Mouse (Mus musculus): ENCODE measurements around the gene Gm14419. TPM values are rescaled to one million over a fixed set of nuclear protein-coding genes. Genes with fewer than 3 reads are reported as not detected.
"Not testable (repeated sequence)": the region's sequence is repeated elsewhere in the genome, so short reads cannot be mapped to it uniquely, and the experiment has no call there.

Gm14419 gene
- polyA plus RNA-seq (2015; fragmentation: Nextera tagmentation; extraction: Ambion mirVana) = 7.7 and 9.7 TPM in 2 replicates

GRCm38 (mm10) chr2:177000656-177001055 lies at the start of gene Gm14419:
Gene Gm14419 (plus strand): TSS chr2:177000956.
- WGBS = no CpG with 5 or more reads among the region's 6 CpGs
- H3K9me3 ChIP-seq (replicated peaks); H3K4me1 ChIP-seq; H3K9ac ChIP-seq (replicated peaks); H3K36me3 ChIP-seq; H3K27me3 ChIP-seq (replicated peaks); H3K27ac ChIP-seq (replicated peaks); H3K4me3 ChIP-seq (replicated peaks); ATAC-seq (ENCODE audit: low FRiP score); H3K4me2 ChIP-seq: not testable (repeated sequence)

Other genes starting within 250 kb of the Gm14419 start
- gene Gm14295, start 202.3 kb upstream of the Gm14419 start, polyA plus RNA-seq (2015; fragmentation: Nextera tagmentation; extraction: Ambion mirVana) = 7.8 and 9.4 TPM in 2 replicates
- gene Gm14408, start 169.8 kb upstream of the Gm14419 start, polyA plus RNA-seq (2015; fragmentation: Nextera tagmentation; extraction: Ambion mirVana) = not detected in 2 replicates
- 6.2 and 11.4 TPM in 2 replicates for gene Gm14296, start 73.1 kb upstream of the Gm14419 start, polyA plus RNA-seq (2015; fragmentation: Nextera tagmentation; extraction: Ambion mirVana)
- 0.13 TPM in 1 of 2 replicates, not detected in the other for gene Gm14401, start 73.4 kb downstream of the Gm14419 start, polyA plus RNA-seq (2015; fragmentation: Nextera tagmentation; extraction: Ambion mirVana)
- 34.2 and 48.0 TPM in 2 replicates for gene Gm14410, start 205.5 kb downstream of the Gm14419 start, polyA plus RNA-seq (2015; fragmentation: Nextera tagmentation; extraction: Ambion mirVana)

Measured in neural tube, embryonic 15.5 days (tissue).